In genomic region chr4:59582186-59582585, GRCm38 (mm10) we compare ENCODE assay signal across 8 mouse cellular contexts. TPM values are rescaled to one million over a fixed set of nuclear protein-coding genes. Genes with fewer than 3 reads are reported as not detected.
DNase-seq lines count a peak whose midpoint lies in the region; ATAC-seq and TF ChIP-seq lines count a peak whose summit lies in the region.

No protein-coding gene starts in this region.

- peak overlapping the region; percentile 94 for H3K4me3 ChIP-seq in erythroblast, embryonic 14.5 days (replicated peaks)
- H3K4me3 ChIP-seq in E14TG2a.4 (replicated peaks; ENCODE audit: low read length) = peak overlapping the region; percentile 87
- peak overlapping the region; percentile 75 for H3K4me3 ChIP-seq in forebrain, embryonic 10.5 days
- peak overlapping the region; percentile 60 for H3K4me3 ChIP-seq in limb, embryonic 15.5 days

- TF ChIP-seq CTCF in E14TG2a.4 (conservative IDR thresholded peaks at IDR 0.05; ENCODE audit: low read length) = no peak

- no peaks in the 10 kb centered on the region for H3K27me3 ChIP-seq in erythroblast, embryonic 14.5 days (ENCODE audit: control insufficient read depth)
- peaks cover 18% of the 10 kb centered on the region for H3K27me3 ChIP-seq in E14TG2a.4 (ENCODE audit: insufficient read depth, low read length)
- peaks cover 9% of the 10 kb centered on the region for H3K27me3 ChIP-seq in forebrain, embryonic 10.5 days (ENCODE audit: poor library complexity, severe bottlenecking)
- no peaks in the 10 kb centered on the region for H3K27me3 ChIP-seq in limb, embryonic 15.5 days

- no peak overlapping the region; the same call in 1 of the 2 replicates for H3K9ac ChIP-seq in limb, embryonic 15.5 days

- H3K36me3 ChIP-seq in erythroblast, embryonic 14.5 days (ENCODE audit: control insufficient read depth) = no peaks in the 10 kb centered on the region; the same call in 1 of the 2 replicates
- no peaks in the 10 kb centered on the region for H3K36me3 ChIP-seq in E14TG2a.4 (ENCODE audit: insufficient read depth, low read length)
- H3K36me3 ChIP-seq in forebrain, embryonic 10.5 days (replicated peaks) = no peaks in the 10 kb centered on the region
- H3K36me3 ChIP-seq in limb, embryonic 15.5 days = no peaks in the 10 kb centered on the region

- WGBS in forebrain, embryonic 10.5 days = 31% methylated on average over 6 of the region's 6 CpGs
- WGBS in limb, embryonic 15.5 days = 24% methylated on average over 6 of the region's 6 CpGs

- no peak for ATAC-seq in erythroblast, adult 5-6 weeks (replicated peaks; ENCODE audit: low FRiP score, poor library complexity, severe bottlenecking)
- ATAC-seq in limb, embryonic 15.5 days (ENCODE audit: insufficient number of reproducible peaks, low FRiP score, low TSS enrichment, low read depth) = no peak

- H3K4me1 ChIP-seq in erythroblast, embryonic 14.5 days (ENCODE audit: control insufficient read depth) = peaks cover 30% of the 10 kb centered on the region
- peaks cover 30% of the 10 kb centered on the region for H3K4me1 ChIP-seq in E14TG2a.4 (replicated peaks; ENCODE audit: low read depth, low read length)
- peaks cover 18% of the 10 kb centered on the region for H3K4me1 ChIP-seq in forebrain, embryonic 10.5 days
- peaks cover 9% of the 10 kb centered on the region for H3K4me1 ChIP-seq in limb, embryonic 15.5 days

- peak overlapping the region; percentile 56 for H3K4me2 ChIP-seq in limb, embryonic 15.5 days

- no peaks in the 10 kb centered on the region for H3K9me3 ChIP-seq in erythroblast, embryonic 14.5 days (ENCODE audit: control insufficient read depth, low read length)
- H3K9me3 ChIP-seq in E14TG2a.4 (ENCODE audit: low read length) = no peaks in the 10 kb centered on the region
- H3K9me3 ChIP-seq in forebrain, embryonic 10.5 days = no peaks in the 10 kb centered on the region
- no peaks in the 10 kb centered on the region for H3K9me3 ChIP-seq in limb, embryonic 15.5 days

- H3K27ac ChIP-seq in forebrain, embryonic 10.5 days = no peak overlapping the region
- H3K27ac ChIP-seq in limb, embryonic 15.5 days = no peak overlapping the region

- no peak for DNase-seq in forebrain, embryonic 10.5 days (ENCODE audit: extremely low spot score, low spot score)
- no peak for DNase-seq in right cerebral cortex, adult 18-20 months
- DNase-seq in thymus, postnatal 36 days = no peak
- DNase-seq in right cerebral cortex, postnatal 36 days (ENCODE audit: low spot score in 2 of 2) = no peak

RNA-seq across cellular contexts. Expression of gene Hsdl2, which starts 0.8 kb away (rescaled TPM):
- polyA plus RNA-seq in erythroblast, embryonic 14.5 days (2012) = 0.35 and 0.37 TPM in 2 replicates
- 14.6 and 15.7 TPM in 2 replicates for total RNA-seq in erythroblast, adult 5-6 weeks (2015; ENCODE audit: low replicate concordance)
- total RNA-seq in erythroblast, adult 5-6 weeks (2017; ENCODE audit: low replicate concordance) = 8.9 and 13.2 TPM in 2 replicates
- polyA plus RNA-seq in forebrain, embryonic 10.5 days (2016; fragmentation: Nextera tagmentation; extraction: Ambion mirVana) = 18.6 and 18.8 TPM in 2 replicates
- polyA plus RNA-seq in limb, embryonic 15.5 days (2015; fragmentation: Nextera tagmentation; extraction: Ambion mirVana) = 27.8 and 28.0 TPM in 2 replicates

RNA-seq across cellular contexts. Expression of gene Ptbp3, which starts 33.0 kb away (rescaled TPM):
- 4.6 and 4.9 TPM in 2 replicates for polyA plus RNA-seq in erythroblast, embryonic 14.5 days (2012)
- 230 and 233 TPM in 2 replicates for total RNA-seq in erythroblast, adult 5-6 weeks (2015; ENCODE audit: low replicate concordance)
- 229 and 276 TPM in 2 replicates for total RNA-seq in erythroblast, adult 5-6 weeks (2017; ENCODE audit: low replicate concordance)
- polyA plus RNA-seq in forebrain, embryonic 10.5 days (2016; fragmentation: Nextera tagmentation; extraction: Ambion mirVana) = 24.8 and 26.9 TPM in 2 replicates
- 47.8 and 48.1 TPM in 2 replicates for polyA plus RNA-seq in limb, embryonic 15.5 days (2015; fragmentation: Nextera tagmentation; extraction: Ambion mirVana)

RNA-seq across cellular contexts. Expression of gene E130308A19Rik, which starts 43.8 kb away (rescaled TPM):
- polyA plus RNA-seq in erythroblast, embryonic 14.5 days (2012) = 0.17 TPM in 2 replicates
- total RNA-seq in erythroblast, adult 5-6 weeks (2015; ENCODE audit: low replicate concordance) = 3.3 and 5.0 TPM in 2 replicates
- 4.2 and 7.4 TPM in 2 replicates for total RNA-seq in erythroblast, adult 5-6 weeks (2017; ENCODE audit: low replicate concordance)
- 38.5 and 39.1 TPM in 2 replicates for polyA plus RNA-seq in forebrain, embryonic 10.5 days (2016; fragmentation: Nextera tagmentation; extraction: Ambion mirVana)
- 12.5 and 16.1 TPM in 2 replicates for polyA plus RNA-seq in limb, embryonic 15.5 days (2015; fragmentation: Nextera tagmentation; extraction: Ambion mirVana)

Comparison
In these comparisons a context has a peak if more than half of its experiments do, and no peak if none do; other contexts are left out.
1. RNA of gene Hsdl2, which starts 0.8 kb away (polyA plus RNA-seq): 27.8 to 28.0 TPM in limb, embryonic 15.5 days and 18.6 to 18.8 TPM in forebrain, embryonic 10.5 days; 0.35 to 0.37 TPM in erythroblast, embryonic 14.5 days; every median in the first group is over 10 times any median in the second.
2. RNA of gene E130308A19Rik, which starts 43.8 kb away (polyA plus RNA-seq): 38.5 to 39.1 TPM in forebrain, embryonic 10.5 days and 12.5 to 16.1 TPM in limb, embryonic 15.5 days; 0.17 TPM in erythroblast, embryonic 14.5 days; every median in the first group is over 10 times any median in the second.
3. Peak in every context shown above with its lines, with median percentiles within 50 percentile points of each other: H3K4me3 ChIP-seq.